Comparison of ENCODE assay signal across 8 mouse cellular contexts in the genomic region with DNA sequence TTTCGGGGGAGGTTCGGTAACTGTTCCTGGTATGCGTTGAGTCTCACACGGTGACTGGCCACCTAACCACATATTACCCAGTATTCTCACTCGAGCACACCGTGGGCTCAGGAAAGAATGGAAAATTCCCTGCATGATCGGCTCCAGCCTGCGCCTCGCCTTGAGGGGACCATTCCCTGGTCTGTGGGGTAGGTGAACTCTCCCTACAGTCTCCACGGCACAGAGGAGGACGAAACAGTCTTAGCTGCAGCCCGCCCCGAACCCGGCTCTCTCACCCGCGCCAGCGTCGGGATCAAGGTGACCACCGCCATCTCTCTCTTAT. TPM values are rescaled to one million over a fixed set of nuclear protein-coding genes. Genes with fewer than 3 reads are reported as not detected.
A peak's percentile ranks its signal among the peaks of the same experiment; 100 is the strongest.
DNase-seq lines count a peak whose midpoint lies in the region; ATAC-seq and TF ChIP-seq lines count a peak whose summit lies in the region.

No protein-coding gene starts in this region.

- peak overlapping the region; percentile 95 for H3K9ac ChIP-seq in liver, embryonic 12.5 days

- no peak for ATAC-seq in liver, embryonic 12.5 days
- no peak for ATAC-seq in activated CD4-positive, CD25-positive, alpha-beta regulatory T cell, adult 4 months

- no peak for TF ChIP-seq CTCF in cerebellum, adult 2 months (IDR thresholded peaks at IDR 0.05; ENCODE audit: borderline replicate concordance, insufficient read depth, low read depth, low read length)
- TF ChIP-seq CTCF in testis, adult 2 months (IDR thresholded peaks at IDR 0.05; ENCODE audit: control insufficient read depth, insufficient read depth, insufficient replicate concordance, low read depth, low read length): no peak

- H3K4me2 ChIP-seq in liver, embryonic 12.5 days: peak overlapping the region; percentile 81

- H3K36me3 ChIP-seq in testis, adult 2 months (ENCODE audit: control insufficient read depth, insufficient read depth, low read length): peaks cover 3% of the 10 kb centered on the region; the same call in 1 of the 2 replicates
- H3K36me3 ChIP-seq in liver, embryonic 12.5 days: peaks cover 27% of the 10 kb centered on the region

- H3K27ac ChIP-seq in cerebellum, adult 2 months (ENCODE audit: insufficient read depth, low read length): peak overlapping the region; percentile 86
- H3K27ac ChIP-seq in testis, adult 2 months (ENCODE audit: control insufficient read depth, insufficient read depth, low read depth, low read length): peak overlapping the region; percentile 76
- H3K27ac ChIP-seq in liver, embryonic 12.5 days: peak overlapping the region; percentile 99

- H3K9me3 ChIP-seq in liver, embryonic 12.5 days (replicated peaks): no peaks in the 10 kb centered on the region

- H3K27me3 ChIP-seq in cerebellum, adult 2 months (ENCODE audit: control insufficient read depth, insufficient read depth, low read length): no peaks in the 10 kb centered on the region
- H3K27me3 ChIP-seq in testis, adult 2 months (ENCODE audit: control insufficient read depth, insufficient read depth, low read length): no peaks in the 10 kb centered on the region
- no peaks in the 10 kb centered on the region for H3K27me3 ChIP-seq in liver, embryonic 12.5 days (replicated peaks)

- H3K4me3 ChIP-seq in cerebellum, adult 2 months (replicated peaks; ENCODE audit: insufficient read depth, low read depth, low read length): peak overlapping the region; percentile 92
- H3K4me3 ChIP-seq in testis, adult 2 months (ENCODE audit: control insufficient read depth, low read depth, low read length): peak overlapping the region; percentile 95
- peak overlapping the region; percentile 77 for H3K4me3 ChIP-seq in liver, embryonic 12.5 days

- DNase-seq in cerebellum, adult 2 months: no peak
- no peak for DNase-seq in cerebellum, adult 9-10 months
- no peak for DNase-seq in testis, postnatal 10 days (ENCODE audit: low spot score)
- no peak for DNase-seq in adrenal gland, postnatal 4 days (ENCODE audit: low spot score in 2 of 2)
- DNase-seq in testis, postnatal 14 days (ENCODE audit: low spot score): no peak

- no peaks in the 10 kb centered on the region for H3K4me1 ChIP-seq in cerebellum, adult 2 months (ENCODE audit: control insufficient read depth, insufficient read depth, low read length)
- H3K4me1 ChIP-seq in testis, adult 2 months (ENCODE audit: control insufficient read depth, insufficient read depth, low read length): peaks cover 2% of the 10 kb centered on the region; the same call in 1 of the 2 replicates
- H3K4me1 ChIP-seq in liver, embryonic 12.5 days: peaks cover 62% of the 10 kb centered on the region

- under 1% methylated on average over 19 of the region's 19 CpGs for WGBS in cerebellum, adult 2 months
- WGBS in liver, embryonic 12.5 days (ENCODE audit: insufficient replicate concordance): under 1% methylated on average over 19 of the region's 19 CpGs

- TF ChIP-seq POLR2A in cerebellum, adult 2 months (IDR thresholded peaks at IDR 0.05; ENCODE audit: borderline replicate concordance, insufficient read depth, low read length): no peak
- no peak for TF ChIP-seq POLR2A in testis, adult 2 months (IDR thresholded peaks at IDR 0.05; ENCODE audit: control insufficient read depth, low read depth, low read length)

RNA-seq across cellular contexts. Expression of gene Cpsf7, which starts 0.3 kb away (rescaled TPM):
- 91.9 and 94.7 TPM in 2 replicates for polyA plus RNA-seq in cerebellum, adult 2 months (2012; rRNA removed)
- polyA plus RNA-seq in testis, adult 2 months (2012; rRNA removed): 30.4 and 33.1 TPM in 2 replicates
- 19.6 and 20.5 TPM in 2 replicates for polyA plus RNA-seq in liver, embryonic 12.5 days (2016; fragmentation: Nextera tagmentation; extraction: Ambion mirVana)
- 10 to 100 TPM; 90.2 to 90.6 TPM for total RNA-seq in adrenal gland, postnatal 4 days (2021)
- 10 to 100 TPM; 53.2 to 54.5 TPM for polyA plus RNA-seq in activated CD4-positive, CD25-positive, alpha-beta regulatory T cell, adult 4 months (2017; shearing (Covaris generic))

RNA-seq across cellular contexts. Expression of gene Sdhaf2, which starts 1.2 kb away (rescaled TPM):
- 60.4 and 61.5 TPM in 2 replicates for polyA plus RNA-seq in cerebellum, adult 2 months (2012; rRNA removed)
- polyA plus RNA-seq in testis, adult 2 months (2012; rRNA removed): 11.6 and 16.6 TPM in 2 replicates
- polyA plus RNA-seq in liver, embryonic 12.5 days (2016; fragmentation: Nextera tagmentation; extraction: Ambion mirVana): 38.0 and 40.8 TPM in 2 replicates
- 10 to 100 TPM; 53.5 to 54.1 TPM for total RNA-seq in adrenal gland, postnatal 4 days (2021)
- 10 to 100 TPM; 77.2 to 87.7 TPM for polyA plus RNA-seq in activated CD4-positive, CD25-positive, alpha-beta regulatory T cell, adult 4 months (2017; shearing (Covaris generic))

RNA-seq across cellular contexts. Expression of gene Tmem216, which starts 31.3 kb away (rescaled TPM):
- polyA plus RNA-seq in cerebellum, adult 2 months (2012; rRNA removed): 20.8 and 22.4 TPM in 2 replicates
- polyA plus RNA-seq in testis, adult 2 months (2012; rRNA removed): 37.4 and 39.5 TPM in 2 replicates
- 14.9 and 18.2 TPM in 2 replicates for polyA plus RNA-seq in liver, embryonic 12.5 days (2016; fragmentation: Nextera tagmentation; extraction: Ambion mirVana)
- total RNA-seq in adrenal gland, postnatal 4 days (2021): 10 to 100 TPM; 15.8 to 19.1 TPM
- 1 to 10 TPM; 5.9 to 8.4 TPM for polyA plus RNA-seq in activated CD4-positive, CD25-positive, alpha-beta regulatory T cell, adult 4 months (2017; shearing (Covaris generic))

RNA-seq across cellular contexts. Expression of gene Ppp1r32, which starts 42.0 kb away (rescaled TPM):
- 1.3 and 1.8 TPM in 2 replicates for polyA plus RNA-seq in cerebellum, adult 2 months (2012; rRNA removed)
- 398 and 401 TPM in 2 replicates for polyA plus RNA-seq in testis, adult 2 months (2012; rRNA removed)
- polyA plus RNA-seq in liver, embryonic 12.5 days (2016; fragmentation: Nextera tagmentation; extraction: Ambion mirVana): not detected in 2 replicates
- 1 to 10 TPM in 1 of 2 experiments, under 1 TPM in 1; 0.87 to 1.9 TPM for total RNA-seq in adrenal gland, postnatal 4 days (2021)
- polyA plus RNA-seq in activated CD4-positive, CD25-positive, alpha-beta regulatory T cell, adult 4 months (2017; shearing (Covaris generic)): under 1 TPM in 1 of 2 experiments, not detected in 1; 0.41 TPM

RNA-seq across cellular contexts. Expression of gene Cyb561a3, which starts 52.2 kb away (rescaled TPM):
- polyA plus RNA-seq in cerebellum, adult 2 months (2012; rRNA removed): 11.7 and 12.0 TPM in 2 replicates
- polyA plus RNA-seq in testis, adult 2 months (2012; rRNA removed): 27.0 and 34.2 TPM in 2 replicates
- polyA plus RNA-seq in liver, embryonic 12.5 days (2016; fragmentation: Nextera tagmentation; extraction: Ambion mirVana): 12.8 TPM in 2 replicates
- 10 to 100 TPM; 14.7 to 17.3 TPM for total RNA-seq in adrenal gland, postnatal 4 days (2021)
- 10 to 100 TPM; 33.9 to 39.6 TPM for polyA plus RNA-seq in activated CD4-positive, CD25-positive, alpha-beta regulatory T cell, adult 4 months (2017; shearing (Covaris generic))
